Mouse (Mus musculus): Measurements from ENCODE around the gene Cst6.

- TF ChIP-seq POLR2A (IDR thresholded peaks at IDR 0.05; ENCODE audit: low read depth, low read length) = no peak
- TF ChIP-seq CTCF (conservative IDR thresholded peaks at IDR 0.05; ENCODE audit: insufficient read depth, insufficient read length, low read depth, low read length) = no peak
Observed at GRCm38 (mm10) chr19:5383326-5383725, 34.0 kb upstream of the Cst6 start.
